Mouse (Mus musculus): ENCODE measurements around the gene Rsph9. TPM values are rescaled to one million over a fixed set of nuclear protein-coding genes. Genes with fewer than 3 reads are reported as not detected.

Rsph9 gene
- 14.9 and 15.9 TPM in 2 replicates for polyA plus RNA-seq (2016; fragmentation: Nextera tagmentation; extraction: Ambion mirVana)

DNA sequence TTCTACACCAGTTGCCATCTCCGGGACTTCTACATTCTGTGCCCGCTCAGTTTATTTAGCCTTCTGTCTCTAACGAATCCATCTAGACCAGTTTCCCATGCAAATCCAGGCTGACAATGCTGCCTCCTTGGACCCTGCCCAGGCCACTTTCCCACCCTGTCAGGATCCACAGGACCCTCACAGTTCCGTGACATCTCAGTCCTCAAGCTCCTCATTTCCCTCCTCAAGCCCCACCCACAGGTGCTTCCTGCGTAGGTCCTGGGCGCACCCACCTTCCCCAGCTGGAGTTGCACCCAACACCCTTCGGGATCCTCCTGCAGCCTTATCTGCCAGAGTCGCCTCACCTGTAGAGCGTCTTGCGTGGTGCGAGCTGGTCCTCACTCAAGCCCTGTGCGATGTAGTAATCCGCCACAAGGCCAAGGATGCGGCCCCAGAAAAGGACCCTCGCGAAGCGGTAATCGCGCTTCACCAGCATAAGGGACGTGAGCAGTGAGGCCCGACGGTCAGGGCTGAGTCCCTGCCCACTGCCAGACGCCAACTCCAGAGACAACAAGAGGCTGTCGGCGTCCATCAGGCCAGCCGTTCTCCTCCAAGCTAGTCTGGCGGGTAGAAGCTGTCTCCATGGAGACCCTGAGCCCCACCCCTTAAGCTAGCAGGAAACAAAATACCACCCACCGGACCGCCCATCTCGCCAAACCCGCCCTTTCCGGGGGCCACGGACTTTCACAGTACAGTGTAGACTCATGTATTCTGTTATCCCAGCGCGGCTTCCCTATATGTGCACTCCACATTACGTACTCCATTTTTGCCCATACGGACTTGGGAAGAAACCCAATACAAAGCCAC lies at the start of gene Rsph9:
Gene Rsph9, minus strand, starts transcription at position 639 of the 846 bp plus-strand sequence.
- H3K9ac ChIP-seq: peak within 1 kb of the TSS; percentile 55
- ATAC-seq (ENCODE audit: low FRiP score): peak; percentile 90
- peak within 1 kb of the TSS; percentile 48 for H3K4me3 ChIP-seq (replicated peaks)
- H3K27me3 ChIP-seq: no peaks in the 10 kb centered on the region
- peak within 1 kb of the TSS; percentile 21; the same call in 1 of the 2 replicates for H3K27ac ChIP-seq
- H3K4me1 ChIP-seq: peaks cover 15% of the 10 kb centered on the region
- no peaks in the 10 kb centered on the region for H3K9me3 ChIP-seq
- H3K4me2 ChIP-seq: peak within 1 kb of the TSS; percentile 75
- peaks cover 35% of the 10 kb centered on the region for H3K36me3 ChIP-seq (replicated peaks)
- WGBS: 6% methylated on average over 37 of the region's 37 CpGs

- H3K4me3 ChIP-seq (replicated peaks): no peak overlapping the region
- H3K36me3 ChIP-seq (replicated peaks): peaks cover 86% of the 10 kb centered on the region
- no peaks in the 10 kb centered on the region for H3K4me1 ChIP-seq
- H3K27ac ChIP-seq: no peak overlapping the region
- 99% methylated on average over 2 of the region's 2 CpGs for WGBS
- ATAC-seq (ENCODE audit: low FRiP score): no peak
- H3K27me3 ChIP-seq: no peaks in the 10 kb centered on the region
- no peak overlapping the region for H3K9ac ChIP-seq
- no peaks in the 10 kb centered on the region for H3K9me3 ChIP-seq
- H3K4me2 ChIP-seq: no peak overlapping the region
Measured at GRCm38 (mm10) chr17:46188829-46189228, 44.8 kb upstream of the Rsph9 start.

- Histone ChIP-seq H3K9ac (no peak overlapping the region), H3K27me3 (no peaks in the 10 kb centered on the region), H3K4me2 (no peak overlapping the region), H3K27ac (no peak overlapping the region), H3K4me3 (replicated peaks) (no peak overlapping the region), H3K4me1 (no peaks in the 10 kb centered on the region), H3K36me3 (replicated peaks) (peaks cover 90% of the 10 kb centered on the region), H3K9me3 (no peaks in the 10 kb centered on the region)
- no peak for ATAC-seq (ENCODE audit: low FRiP score)
- WGBS: 82% methylated on average over 4 of the region's 4 CpGs
Measured at GRCm38 (mm10) chr17:46182273-46182672, 38.3 kb upstream of the Rsph9 start.

GRCm38 (mm10) chr17:46170538-46170937 lies 26.5 kb upstream of the Rsph9 start:
- H3K4me2 ChIP-seq: no peak overlapping the region
- H3K36me3 ChIP-seq (replicated peaks): peaks cover 81% of the 10 kb centered on the region
- ATAC-seq (ENCODE audit: low FRiP score): no peak
- 73% methylated on average over 3 of the region's 3 CpGs for WGBS
- H3K9ac ChIP-seq: no peak overlapping the region
- H3K27me3 ChIP-seq: no peaks in the 10 kb centered on the region
- H3K4me3 ChIP-seq (replicated peaks): no peak overlapping the region
- no peak overlapping the region for H3K27ac ChIP-seq
- H3K9me3 ChIP-seq: no peaks in the 10 kb centered on the region
- H3K4me1 ChIP-seq: no peaks in the 10 kb centered on the region

GRCm38 (mm10) chr17:46168768-46169167 lies 24.8 kb upstream of the Rsph9 start:
- peaks cover 92% of the 10 kb centered on the region for H3K36me3 ChIP-seq (replicated peaks)
- no peak overlapping the region for H3K4me2 ChIP-seq
- ATAC-seq (ENCODE audit: low FRiP score): no peak
- H3K9me3 ChIP-seq: no peaks in the 10 kb centered on the region
- H3K4me1 ChIP-seq: no peaks in the 10 kb centered on the region
- no peak overlapping the region for H3K27ac ChIP-seq
- H3K27me3 ChIP-seq: no peaks in the 10 kb centered on the region
- H3K9ac ChIP-seq: no peak overlapping the region
- 94% methylated on average over 5 of the region's 5 CpGs for WGBS
- H3K4me3 ChIP-seq (replicated peaks): no peak overlapping the region

GRCm38 (mm10) chr17:46168318-46168717 lies 24.3 kb upstream of the Rsph9 start:
- H3K4me2 ChIP-seq: no peak overlapping the region
- H3K27ac ChIP-seq: no peak overlapping the region
- peaks cover 90% of the 10 kb centered on the region for H3K36me3 ChIP-seq (replicated peaks)
- 67% methylated on average over 5 of the region's 5 CpGs for WGBS
- no peak overlapping the region for H3K4me3 ChIP-seq (replicated peaks)
- H3K4me1 ChIP-seq: no peaks in the 10 kb centered on the region
- no peak overlapping the region for H3K9ac ChIP-seq
- H3K27me3 ChIP-seq: no peaks in the 10 kb centered on the region
- ATAC-seq (ENCODE audit: low FRiP score): no peak
- no peaks in the 10 kb centered on the region for H3K9me3 ChIP-seq

DNA sequence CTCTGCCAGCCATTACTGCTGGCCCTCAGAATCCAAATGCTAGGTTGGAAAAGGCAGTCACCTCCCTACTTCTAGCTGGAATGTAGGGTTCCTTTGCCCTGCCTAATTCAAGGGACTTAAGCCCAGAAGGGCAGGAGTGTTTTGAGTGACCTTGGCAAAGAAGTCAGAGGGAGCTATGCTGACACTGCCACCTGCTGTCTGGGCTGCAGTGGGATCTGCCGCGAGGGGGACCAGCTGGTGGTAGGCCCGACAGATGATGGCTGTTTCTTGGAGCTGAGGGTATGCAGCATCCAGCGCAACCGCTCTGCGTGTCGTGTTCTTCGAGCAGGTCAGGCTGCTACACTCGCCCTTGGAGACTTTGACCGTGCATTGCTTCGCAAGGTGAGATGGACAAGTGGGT lies 23.0 kb upstream of the Rsph9 start:
- 88% methylated on average over 11 of the region's 11 CpGs for WGBS
- no peaks in the 10 kb centered on the region for H3K9me3 ChIP-seq
- H3K4me3 ChIP-seq (replicated peaks): no peak overlapping the region
- H3K4me1 ChIP-seq: peaks cover 12% of the 10 kb centered on the region
- H3K27ac ChIP-seq: no peak overlapping the region
- H3K4me2 ChIP-seq: no peak overlapping the region
- H3K27me3 ChIP-seq: no peaks in the 10 kb centered on the region
- H3K36me3 ChIP-seq (replicated peaks): peaks cover 77% of the 10 kb centered on the region
- no peak overlapping the region for H3K9ac ChIP-seq
- ATAC-seq (ENCODE audit: low FRiP score): no peak

DNA sequence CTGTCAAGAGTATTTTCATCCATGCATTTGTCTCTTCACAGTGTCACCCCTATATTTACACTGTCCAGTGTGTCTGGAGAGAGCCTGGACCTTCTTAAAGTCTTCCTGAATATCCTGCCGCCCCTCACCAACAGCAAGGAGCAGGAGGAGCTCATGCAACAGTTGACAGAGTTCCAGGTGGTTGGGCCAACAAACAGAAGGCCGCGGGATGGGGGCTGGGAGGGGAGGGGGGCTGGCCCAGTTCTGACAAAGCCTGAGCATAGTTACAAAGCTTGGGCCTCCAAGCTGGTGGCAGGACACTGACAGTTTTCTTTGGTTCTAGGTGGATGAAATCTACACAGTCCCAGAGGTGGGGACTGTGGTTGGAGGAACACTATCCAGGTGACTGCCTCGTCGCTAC lies 22.3 kb upstream of the Rsph9 start:
- no peak overlapping the region for H3K4me2 ChIP-seq
- H3K36me3 ChIP-seq (replicated peaks): peaks cover 74% of the 10 kb centered on the region
- H3K4me3 ChIP-seq (replicated peaks): no peak overlapping the region
- 92% methylated on average over 5 of the region's 5 CpGs for WGBS
- H3K27me3 ChIP-seq: no peaks in the 10 kb centered on the region
- no peak overlapping the region for H3K27ac ChIP-seq
- peaks cover 18% of the 10 kb centered on the region for H3K4me1 ChIP-seq
- ATAC-seq (ENCODE audit: low FRiP score): no peak
- no peak overlapping the region for H3K9ac ChIP-seq
- H3K9me3 ChIP-seq: no peaks in the 10 kb centered on the region

- ATAC-seq (ENCODE audit: low FRiP score): no peak
- Histone ChIP-seq H3K4me1 (peaks cover 18% of the 10 kb centered on the region), H3K36me3 (replicated peaks) (peaks cover 66% of the 10 kb centered on the region), H3K4me2 (no peak overlapping the region), H3K27ac (no peak overlapping the region), H3K9me3 (no peaks in the 10 kb centered on the region), H3K27me3 (no peaks in the 10 kb centered on the region), H3K4me3 (replicated peaks) (no peak overlapping the region), H3K9ac (no peak overlapping the region)
- 93% methylated on average over 12 of the region's 12 CpGs for WGBS
Measured at GRCm38 (mm10) chr17:46165460-46165859, 21.4 kb upstream of the Rsph9 start.

GRCm38 (mm10) chr17:46164791-46165190 lies 20.8 kb upstream of the Rsph9 start:
- no peaks in the 10 kb centered on the region for H3K27me3 ChIP-seq
- no peak overlapping the region for H3K27ac ChIP-seq
- H3K9ac ChIP-seq: no peak overlapping the region
- H3K36me3 ChIP-seq (replicated peaks): peaks cover 59% of the 10 kb centered on the region
- H3K4me2 ChIP-seq: no peak overlapping the region
- H3K4me1 ChIP-seq: peaks cover 19% of the 10 kb centered on the region
- H3K9me3 ChIP-seq: no peaks in the 10 kb centered on the region
- no peak for ATAC-seq (ENCODE audit: low FRiP score)
- no peak overlapping the region for H3K4me3 ChIP-seq (replicated peaks)
- 89% methylated on average over 10 of the region's 10 CpGs for whole genome bisulfite sequencing

GRCm38 (mm10) chr17:46164301-46164700 lies 20.3 kb upstream of the Rsph9 start:
- H3K9ac ChIP-seq: no peak overlapping the region
- ATAC-seq (ENCODE audit: low FRiP score): no peak
- no peaks in the 10 kb centered on the region for H3K9me3 ChIP-seq
- peaks cover 54% of the 10 kb centered on the region for H3K36me3 ChIP-seq (replicated peaks)
- H3K27ac ChIP-seq: no peak overlapping the region
- H3K4me2 ChIP-seq: no peak overlapping the region
- WGBS: 95% methylated on average over 8 of the region's 8 CpGs
- peaks cover 22% of the 10 kb centered on the region for H3K4me1 ChIP-seq
- no peaks in the 10 kb centered on the region for H3K27me3 ChIP-seq
- no peak overlapping the region for H3K4me3 ChIP-seq (replicated peaks)

GRCm38 (mm10) chr17:46162951-46163421 lies 19.0 kb upstream of the Rsph9 start:
- Histone ChIP-seq H3K4me2 (no peak overlapping the region; the same call in 1 of the 2 replicates), H3K4me3 (replicated peaks) (0 out of 2 replicates have a peak overlapping the region, but pooled peaks have one; percentile 7)
- no peak for ATAC-seq (ENCODE audit: low FRiP score)

DNA sequence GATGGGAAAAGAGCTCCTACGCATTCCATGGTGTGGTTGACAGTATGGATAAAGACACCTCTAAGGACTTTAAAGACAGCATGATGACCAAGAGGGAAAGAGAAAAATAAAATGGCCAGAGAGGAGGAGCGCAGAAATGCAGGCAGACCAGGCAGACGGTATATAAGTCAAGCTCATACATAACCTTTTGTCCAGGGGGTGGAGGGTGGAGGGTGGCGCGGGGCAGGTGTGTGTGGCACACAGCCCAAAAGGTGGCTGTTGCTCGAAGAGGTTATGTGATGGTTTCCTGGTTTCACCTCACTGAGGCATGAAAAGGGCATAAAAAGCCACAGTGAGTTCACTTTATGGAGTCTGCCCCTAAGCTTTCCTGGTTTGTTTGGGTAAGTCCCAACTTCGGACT lies 18.5 kb upstream of the Rsph9 start:
- Histone ChIP-seq H3K4me3 (replicated peaks) (no peak overlapping the region; the same call in 1 of the 2 replicates), H3K4me1 (peaks cover 22% of the 10 kb centered on the region), H3K27ac (no peak overlapping the region), H3K9ac (no peak overlapping the region), H3K4me2 (no peak overlapping the region), H3K27me3 (no peaks in the 10 kb centered on the region), H3K36me3 (replicated peaks) (peaks cover 37% of the 10 kb centered on the region), H3K9me3 (no peaks in the 10 kb centered on the region)
- ATAC-seq (ENCODE audit: low FRiP score): no peak
- 93% methylated on average over 7 of the region's 7 CpGs for WGBS

More at GRCm38 (mm10) chr17:46162951-46163421, 19.0 kb upstream of the Rsph9 start:
- Histone ChIP-seq H3K4me1 (peaks cover 22% of the 10 kb centered on the region), H3K27ac (no peak overlapping the region), H3K27me3 (no peaks in the 10 kb centered on the region), H3K9ac (no peak overlapping the region), H3K9me3 (no peaks in the 10 kb centered on the region), H3K36me3 (replicated peaks) (peaks cover 42% of the 10 kb centered on the region)
- WGBS: 93% methylated on average over 9 of the region's 9 CpGs

All from forebrain, embryonic 12.5 days (tissue).